Mouse (Mus musculus) common myeloid progenitor, adult 5-6 weeks (primary cell): Measurements from ENCODE around the gene Sspn. TPM values are rescaled to one million over a fixed set of nuclear protein-coding genes. Genes with fewer than 3 reads are reported as not detected.

Source experiments
- ATAC-seq: replicated peaks from 2 replicates; pipeline ENCODE4 v1.8.0; 2016; ENCODE audit warnings: low read depth, mild to moderate bottlenecking, moderate TSS enrichment, inconsistent platforms; ENCODE audit not compliant: poor library complexity, severe bottlenecking
- total RNA-seq: library from RNA; stranded (forward); fragments of 200-1000, 187-1606 nt; gene quantifications from 2 replicates; pipeline ENCODE4 v1.2.3, GENCODE M21; 2017

The Sspn gene
- total RNA-seq, 1 experiment from 2014 or later, result not detected

GRCm38 (mm10) chr6:145923594-145923993, 7.8 kb upstream of the Sspn start:
- ATAC-seq, result no peak

GRCm38 (mm10) chr6:145934001-145934696, 2.7 kb downstream of the Sspn start:
- ATAC-seq, result peak; percentile 72; the same call in 1 of the 2 replicates

DNA sequence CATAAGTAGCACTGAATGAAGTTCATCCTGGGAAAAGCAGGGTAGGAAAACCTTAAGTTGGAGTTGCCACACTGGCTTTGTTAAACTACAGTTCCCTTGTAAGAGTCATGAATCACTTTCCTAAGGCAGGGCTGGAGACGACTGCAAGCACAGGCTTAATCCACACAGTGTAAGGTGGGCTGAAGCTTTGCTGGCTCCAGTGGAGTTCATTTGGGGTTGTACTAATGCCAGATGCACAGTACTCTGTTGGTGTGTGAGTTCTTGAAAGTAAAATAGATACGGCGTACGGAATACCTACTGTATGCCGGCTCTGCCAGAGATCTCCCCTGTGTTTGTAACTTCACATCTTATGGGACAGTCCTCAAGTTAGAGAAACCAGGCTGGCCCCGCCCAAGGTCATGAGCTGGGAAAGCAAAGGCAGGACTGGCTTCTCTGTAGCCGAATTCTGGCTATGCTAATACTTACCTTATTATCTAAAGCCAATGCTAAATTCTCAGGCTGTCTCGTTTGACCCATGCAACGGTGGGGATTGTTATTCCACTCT, 3.3 kb downstream of the Sspn start:
- no peak for ATAC-seq

GRCm38 (mm10) chr6:145935912-145936311, 4.5 kb downstream of the Sspn start:
- ATAC-seq, result no peak

- no peak for ATAC-seq
These were observed 5.1 kb downstream of the Sspn start for GRCm38 (mm10) chr6:145936511-145936910.

- ATAC-seq, result 0 out of 2 replicates have a peak, but pooled peaks have one; percentile 8
These were observed 9.4 kb downstream of the Sspn start for GRCm38 (mm10) chr6:145940852-145941251.

DNA sequence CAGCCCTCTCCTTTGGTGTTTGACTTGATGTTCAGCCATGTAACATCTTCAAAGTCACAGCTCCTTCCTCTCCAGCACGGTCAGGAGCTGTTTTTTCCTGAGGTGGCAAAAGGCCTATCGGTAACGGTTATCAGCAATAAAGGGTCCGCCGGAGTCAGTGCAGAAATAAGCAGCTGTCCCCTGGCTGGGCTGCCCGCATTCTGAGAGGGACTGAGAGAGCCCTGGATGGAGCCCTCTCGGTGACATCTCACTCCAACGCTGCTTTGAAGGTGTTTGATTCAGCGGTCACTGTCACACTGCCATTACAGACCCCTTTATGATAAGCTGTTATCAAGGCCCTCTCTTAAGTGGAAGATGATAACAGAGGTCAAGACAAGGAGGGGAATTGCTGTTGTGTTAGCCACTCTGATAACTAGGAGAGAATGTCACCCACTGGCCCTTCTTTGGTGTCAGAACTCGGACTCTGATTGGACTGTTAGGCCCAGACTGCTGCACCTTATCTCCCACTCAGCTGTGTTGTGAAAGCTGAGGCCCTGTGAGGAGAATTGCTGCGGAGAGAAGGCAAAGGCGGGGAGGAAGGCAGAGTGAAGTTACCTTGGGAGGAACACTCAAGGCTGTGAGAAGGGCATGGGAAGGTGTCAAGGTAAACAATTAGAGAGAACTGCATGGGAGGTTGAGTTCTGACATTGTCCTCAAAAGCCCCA, 11.0 kb downstream of the Sspn start:
- no peak for ATAC-seq

DNA sequence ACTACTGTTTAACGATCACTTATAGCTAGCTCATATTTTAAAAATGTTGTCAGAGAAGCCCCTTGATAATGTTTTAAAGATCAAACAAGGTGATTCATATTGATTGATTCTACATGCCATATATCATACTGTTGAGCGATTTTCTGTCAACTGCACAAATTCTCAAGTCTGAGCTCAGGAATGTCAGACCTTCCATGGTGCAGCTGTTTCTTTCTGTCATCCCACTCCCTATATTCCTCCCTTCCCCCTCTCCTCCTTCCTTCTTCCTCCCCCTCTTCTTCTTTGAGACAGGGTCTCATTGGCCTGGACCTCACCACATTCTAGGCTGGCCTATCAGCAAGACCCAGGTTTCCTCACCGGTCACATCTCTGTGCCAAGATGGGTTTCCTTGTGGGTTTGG, 12.0 kb downstream of the Sspn start:
- 0 out of 2 replicates have a peak, but pooled peaks have one; percentile 41 for ATAC-seq

GRCm38 (mm10) chr6:145945700-145946344, 14.4 kb downstream of the Sspn start:
- no peak for ATAC-seq

- no peak for ATAC-seq
These were observed 17.6 kb downstream of the Sspn start for GRCm38 (mm10) chr6:145949049-145949448.

- no peak for ATAC-seq
These were observed 19.2 kb downstream of the Sspn start for GRCm38 (mm10) chr6:145950626-145951025.

- peak; percentile 56 for ATAC-seq
These were observed 21.2 kb downstream of the Sspn start for GRCm38 (mm10) chr6:145952594-145952993.

DNA sequence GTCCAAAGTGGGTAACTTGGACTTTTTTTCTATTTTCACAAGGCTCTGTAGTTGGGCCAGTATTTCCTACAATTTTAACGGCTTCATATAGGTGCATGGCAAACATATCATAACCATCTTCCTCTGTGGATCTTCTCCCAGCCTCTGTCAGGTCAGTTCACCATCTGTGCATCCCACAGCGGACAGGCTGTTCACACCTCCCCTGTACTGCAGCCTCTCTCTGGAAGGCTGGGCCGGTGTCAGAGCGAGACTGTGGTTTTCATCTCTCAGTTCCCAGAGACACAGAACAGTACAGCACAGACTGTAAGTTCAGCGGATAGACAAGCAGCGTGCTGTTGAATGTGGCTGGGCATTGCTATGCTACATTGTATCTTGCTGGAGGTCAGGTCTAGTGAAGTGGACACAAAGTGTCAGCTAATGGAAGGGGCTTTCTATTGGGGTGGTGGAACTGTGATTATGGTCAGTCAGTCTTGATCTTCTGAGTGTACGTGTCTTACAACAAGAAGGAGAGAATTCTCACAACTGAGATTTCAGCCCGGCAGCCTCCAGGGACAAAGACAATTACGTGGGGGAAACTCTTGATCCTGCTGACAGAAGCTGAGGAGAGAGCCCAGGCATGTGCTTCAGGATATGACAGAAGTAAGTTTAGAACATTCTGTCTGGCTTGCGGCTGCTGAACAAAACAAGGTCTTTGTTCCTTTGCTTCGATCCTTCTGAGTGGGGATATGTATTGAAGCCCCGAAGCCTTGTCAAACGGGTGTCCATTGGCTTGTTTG, 21.9 kb downstream of the Sspn start:
- ATAC-seq, result no peak

DNA sequence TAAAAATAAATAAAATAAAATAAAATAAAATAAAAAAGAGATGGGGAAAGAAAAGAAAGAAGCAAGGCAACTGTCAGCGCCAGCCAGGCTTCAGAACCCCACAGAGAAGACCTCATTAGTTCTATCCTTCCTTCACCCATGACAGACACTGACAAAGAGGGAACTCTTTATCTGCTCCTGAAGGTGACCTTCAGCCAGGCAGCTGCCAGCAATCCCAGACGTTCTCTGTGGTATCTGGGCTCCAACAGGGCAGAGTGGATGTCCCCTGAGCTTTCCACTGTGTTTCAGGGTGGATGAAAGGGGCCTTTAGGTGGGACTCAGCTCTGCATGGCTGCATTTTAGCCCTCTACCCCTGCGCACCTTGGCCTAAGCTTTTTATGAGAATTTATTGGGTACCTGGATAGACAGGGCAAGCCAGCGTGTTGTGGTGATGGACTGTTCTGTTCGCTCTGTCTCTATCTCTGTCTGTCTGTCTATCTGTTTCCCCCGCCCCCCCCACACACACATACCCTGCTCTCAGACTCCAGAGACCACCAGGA, 26.1 kb downstream of the Sspn start:
- ATAC-seq, result no peak

GRCm38 (mm10) chr6:145958070-145958469, 26.6 kb downstream of the Sspn start:
- ATAC-seq, result no peak

GRCm38 (mm10) chr6:145961047-145961446, 29.6 kb downstream of the Sspn start:
- no peak for ATAC-seq

- no peak for ATAC-seq
These were observed 32.5 kb downstream of the Sspn start for GRCm38 (mm10) chr6:145963966-145964365.

GRCm38 (mm10) chr6:145967693-145968092, 36.3 kb downstream of the Sspn start:
- ATAC-seq, result no peak

DNA sequence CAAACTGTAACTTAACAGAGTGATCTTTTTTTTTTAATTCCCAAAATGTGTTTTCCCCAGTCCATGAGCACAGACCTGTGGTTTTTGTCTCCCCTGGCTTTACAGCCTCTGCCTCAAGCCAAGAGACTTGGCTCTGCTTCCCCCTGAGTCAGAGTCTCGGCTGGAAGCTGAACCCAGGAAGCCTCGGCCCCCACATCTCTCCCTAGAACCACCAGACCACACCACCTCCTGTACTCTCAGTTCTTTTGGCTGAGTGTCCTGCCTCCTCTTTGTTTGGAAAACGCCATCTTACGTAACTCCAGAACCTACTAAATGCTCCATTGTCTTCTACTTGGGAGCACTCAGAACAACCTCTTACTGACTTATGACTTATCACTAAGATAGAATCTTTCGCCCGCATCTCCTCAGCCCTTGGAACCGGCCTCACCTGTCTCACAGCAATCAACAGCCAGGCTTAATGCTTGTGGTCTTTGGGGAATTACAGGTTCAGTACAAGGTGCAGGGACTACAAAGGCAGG, 36.9 kb downstream of the Sspn start:
- ATAC-seq, result no peak

DNA sequence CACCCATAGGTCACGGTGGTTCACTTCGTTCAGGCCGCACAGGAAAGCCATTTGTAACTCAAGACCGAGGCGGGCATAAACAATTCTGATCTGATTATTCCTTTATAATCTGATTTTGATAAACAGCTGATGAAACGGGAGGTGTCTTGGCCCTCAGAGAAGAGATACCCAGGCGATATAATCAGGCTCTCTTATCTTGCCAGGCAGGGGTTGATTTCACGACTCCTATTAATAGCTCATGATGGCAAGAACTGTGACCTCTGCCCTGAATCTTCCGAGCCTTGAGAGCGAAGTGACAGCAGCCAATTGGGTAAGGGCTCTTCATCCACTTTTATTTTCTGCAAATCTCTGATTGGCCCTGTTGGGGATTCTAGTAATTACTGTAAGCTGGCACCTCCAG, 37.4 kb downstream of the Sspn start:
- no peak for ATAC-seq
